Mouse (Mus musculus) G1E (cell line): ENCODE results near the gene Tkfc.

Experiments
- CTCF ChIP-seq: IDR thresholded peaks from 2 replicates; pipeline ENCODE4 v1.5.1; 2012; ENCODE audit warnings: low read depth, low read length, inconsistent platforms, mixed read lengths
- GATA1 ChIP-seq: IDR thresholded peaks from 2 replicates; pipeline ENCODE4 v1.6.1; 2012; ENCODE audit warnings: borderline replicate concordance, low read length, inconsistent platforms, mixed read lengths
- GATA2 ChIP-seq: IDR thresholded peaks from 2 replicates; pipeline ENCODE4 v1.6.1; 2012; ENCODE audit warnings: low read depth, low read length, inconsistent platforms, borderline replicate concordance
- POLR2AphosphoS5 ChIP-seq: IDR thresholded peaks from 2 replicates; pipeline ENCODE4 v1.6.1; 2012; ENCODE audit warnings: low read depth, low read length, inconsistent platforms; ENCODE audit not compliant: insufficient replicate concordance

GRCm38 (mm10) chr19:10585112-10585511 lies 20.3 kb downstream of the Tkfc start:
- TF ChIP-seq CTCF = no peak
- no peak for TF ChIP-seq GATA1
- no peak for TF ChIP-seq GATA2
- no peak for TF ChIP-seq POLR2AphosphoS5
